Mouse (Mus musculus): ENCODE results near the gene Zdhhc11.
A peak's percentile ranks its signal among the peaks of the same experiment; 100 is the strongest.

The Zdhhc11 gene

GRCm38 (mm10) chr13:73963551-73963950, at the start of gene Zdhhc11:
TSS of gene Zdhhc11 (plus strand) at chr13:73963851.
- peak; percentile 10 for DNase-seq (ENCODE audit: low read depth, low spot score)

- peak; percentile 28 for DNase-seq (ENCODE audit: low read depth, low spot score)
Measured at GRCm38 (mm10) chr13:73932201-73932600, 31.4 kb upstream of the Zdhhc11 start.

DNA sequence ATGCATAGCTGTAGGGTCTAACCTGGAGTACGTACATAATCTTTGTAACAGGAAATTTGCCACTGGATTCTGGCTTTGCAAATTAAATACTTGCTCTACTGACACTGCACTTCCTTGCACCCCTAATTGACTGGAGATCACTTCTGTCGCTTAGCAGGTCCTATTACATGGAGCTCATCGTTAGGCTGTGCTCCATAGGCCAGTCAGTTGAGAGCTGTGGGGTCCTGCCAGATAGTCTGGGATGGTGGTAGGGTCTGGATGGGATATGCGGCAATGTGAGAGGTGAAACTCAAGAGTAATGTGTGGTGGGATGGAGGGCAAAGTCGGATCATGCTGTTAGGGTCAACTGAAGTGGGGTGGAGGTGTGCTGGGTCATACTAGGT, 26.7 kb upstream of the Zdhhc11 start:
- DNase-seq (ENCODE audit: low read depth, low spot score) = no peak

DNA sequence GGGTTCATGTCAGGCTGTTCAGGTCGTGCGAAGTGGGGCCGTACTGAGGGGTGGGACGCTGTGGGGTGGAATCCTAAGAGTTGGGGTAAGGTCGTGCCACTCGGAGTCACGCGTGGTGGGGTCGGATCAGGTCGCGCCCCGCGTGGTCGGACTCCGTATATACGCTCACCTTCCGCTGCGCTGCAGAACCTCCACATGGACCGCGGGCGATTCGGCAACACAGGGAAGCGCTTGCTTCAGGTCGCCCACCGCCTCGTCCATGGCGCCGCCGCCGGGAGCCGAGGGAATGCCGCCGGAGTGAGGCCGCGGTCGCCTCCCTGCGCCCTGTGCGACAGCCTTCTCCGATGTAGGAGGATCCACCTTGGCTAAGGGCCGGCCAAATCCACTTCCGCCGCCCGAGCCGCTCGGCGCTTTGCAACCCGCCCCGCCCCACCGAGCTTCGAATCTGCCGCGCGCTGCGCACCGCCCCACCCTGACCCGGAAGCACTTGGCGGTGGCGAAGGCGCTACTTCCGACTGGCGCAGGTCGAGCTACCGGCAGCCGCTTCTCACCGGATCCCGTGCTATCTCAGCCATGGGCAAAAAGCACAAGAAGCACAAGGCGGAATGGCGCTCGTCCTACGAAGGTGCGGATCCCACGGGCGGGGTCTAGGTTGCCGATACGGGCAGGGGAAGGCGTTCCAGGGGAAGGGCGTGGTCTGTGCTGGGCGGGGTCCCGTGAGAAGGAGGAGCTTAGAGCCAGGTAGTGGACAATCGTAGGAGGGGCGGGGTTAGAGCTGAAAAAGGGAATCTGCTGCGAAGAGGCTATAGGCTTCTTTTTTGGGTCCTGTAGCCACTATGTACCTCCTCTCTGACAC, 26.1 kb upstream of the Zdhhc11 start, which contains the start of the genes Trip13 and Brd9:
Gene Trip13, minus strand, starts transcription at position 464 of the 856 bp plus-strand sequence.
Gene Brd9, plus strand, starts transcription at position 491 of the 856 bp plus-strand sequence.
- DNase-seq (ENCODE audit: low read depth, low spot score) = peak; percentile 91

GRCm38 (mm10) chr13:73938177-73938560, 25.5 kb upstream of the Zdhhc11 start:
- DNase-seq (ENCODE audit: low read depth, low spot score) = peak; percentile 8

GRCm38 (mm10) chr13:73939101-73939500, 24.6 kb upstream of the Zdhhc11 start:
- no peak for DNase-seq (ENCODE audit: low read depth, low spot score)

DNA sequence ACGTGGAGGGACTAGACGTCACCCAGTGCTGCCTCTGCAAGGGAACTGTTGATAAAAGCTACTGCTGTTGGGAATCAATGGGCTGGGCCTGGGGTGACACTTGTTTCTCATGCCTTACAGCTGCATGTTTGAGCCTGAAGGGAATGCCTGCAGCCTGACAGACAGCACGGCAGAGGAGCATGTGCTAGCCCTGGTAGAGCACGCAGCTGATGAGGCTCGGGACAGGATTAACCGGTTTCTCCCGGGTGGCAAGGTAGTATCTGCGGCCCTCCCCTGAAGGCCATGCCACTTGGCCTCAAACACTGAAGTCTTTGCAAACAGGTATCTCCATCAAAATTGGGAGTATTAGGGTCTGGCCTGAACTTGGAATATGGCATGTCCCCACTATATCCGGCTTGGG, 19.0 kb upstream of the Zdhhc11 start:
- DNase-seq (ENCODE audit: low read depth, low spot score) = no peak

GRCm38 (mm10) chr13:73953551-73954130, 10.0 kb upstream of the Zdhhc11 start:
- DNase-seq (ENCODE audit: low read depth, low spot score) = no peak

GRCm38 (mm10) chr13:73954666-73955065, 9.0 kb upstream of the Zdhhc11 start:
- DNase-seq (ENCODE audit: low read depth, low spot score) = no peak

DNA sequence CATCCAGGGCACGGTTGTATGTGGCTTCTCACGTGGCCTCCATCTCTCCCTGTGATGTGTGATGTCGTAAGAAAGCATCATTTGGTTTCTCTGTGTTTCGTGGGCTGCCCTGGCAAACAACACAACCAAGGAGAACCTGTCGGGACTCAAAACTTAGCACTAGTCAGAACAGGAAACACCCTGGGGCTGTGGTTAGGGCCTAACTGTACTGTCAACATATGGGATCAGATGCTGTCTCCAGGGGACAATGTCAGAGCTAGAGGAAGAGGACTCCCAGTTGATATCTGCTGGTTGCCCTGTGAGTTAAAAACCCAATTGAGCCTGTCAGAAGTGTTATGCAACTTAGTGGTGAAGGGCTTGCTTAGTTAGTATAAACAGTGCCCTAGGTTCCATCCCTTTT, 8.1 kb upstream of the Zdhhc11 start:
- no peak for DNase-seq (ENCODE audit: low read depth, low spot score)

GRCm38 (mm10) chr13:73960117-73960652, 3.5 kb upstream of the Zdhhc11 start:
- no peak for DNase-seq (ENCODE audit: low read depth, low spot score)

DNA sequence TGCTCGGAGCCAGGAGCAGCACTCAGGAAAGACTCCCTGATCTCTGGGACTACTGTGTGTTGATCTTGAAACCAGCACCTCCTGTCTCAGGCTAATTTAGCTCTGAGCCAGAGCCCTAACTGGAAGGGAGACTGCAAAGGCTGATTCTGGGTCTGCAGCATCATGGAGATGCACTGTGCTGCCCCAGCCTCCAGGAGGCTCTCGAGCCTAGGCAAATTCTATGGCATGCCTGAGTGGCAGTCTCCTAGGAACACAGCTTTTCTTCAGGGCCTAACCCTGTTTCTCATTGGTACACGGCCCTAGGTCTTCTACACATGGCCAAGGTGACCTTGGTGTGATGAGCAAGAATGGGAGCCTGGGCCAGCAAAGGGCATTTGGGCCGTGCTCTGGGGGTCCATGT, 2.5 kb upstream of the Zdhhc11 start:
- peak; percentile 20 for DNase-seq (ENCODE audit: low read depth, low spot score)

DNA sequence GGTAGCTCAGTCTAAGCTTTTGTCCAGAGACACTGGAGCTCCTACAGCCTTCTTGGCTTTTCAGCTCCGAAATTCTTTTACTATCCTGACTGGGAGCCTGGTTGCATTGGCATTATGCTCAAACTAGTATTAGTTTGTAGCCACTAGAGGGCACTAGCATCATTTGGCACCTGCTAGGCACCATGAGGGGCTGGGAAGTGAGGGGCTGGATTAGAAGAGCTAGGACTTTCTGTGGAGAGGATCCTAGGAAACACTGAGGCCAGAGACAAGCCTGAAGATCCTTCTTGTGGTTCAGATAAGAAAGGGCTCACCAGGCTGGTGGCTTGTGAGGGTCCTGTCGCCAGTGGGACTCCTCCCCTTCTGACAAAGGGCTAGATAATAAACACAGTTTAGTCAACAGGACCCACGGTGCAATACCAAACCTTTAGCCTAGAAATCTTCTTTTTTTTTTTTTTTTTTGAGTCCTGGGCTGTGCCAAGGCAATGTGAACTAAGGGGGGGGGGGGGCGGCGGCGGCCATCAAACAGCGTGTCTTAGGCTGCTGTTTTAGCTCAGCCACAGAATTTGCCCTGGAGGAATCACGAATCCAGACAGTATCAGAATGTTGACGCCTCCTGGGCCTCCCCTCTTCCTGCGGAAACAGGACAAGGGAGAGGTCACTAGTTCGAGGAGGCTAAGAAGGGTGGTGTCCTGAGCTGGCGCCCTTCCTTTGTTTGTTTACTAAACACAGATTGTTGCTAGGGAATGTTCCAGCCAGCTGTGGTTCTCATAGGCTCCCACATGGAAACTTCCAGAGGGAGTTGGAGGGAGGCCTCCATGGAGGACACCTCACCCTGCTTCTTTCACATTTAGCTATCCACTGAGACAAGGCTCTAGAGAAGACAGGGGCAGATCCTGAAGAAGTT, 7.1 kb downstream of the Zdhhc11 start:
- DNase-seq (ENCODE audit: low read depth, low spot score) = peak; percentile 72

DNA sequence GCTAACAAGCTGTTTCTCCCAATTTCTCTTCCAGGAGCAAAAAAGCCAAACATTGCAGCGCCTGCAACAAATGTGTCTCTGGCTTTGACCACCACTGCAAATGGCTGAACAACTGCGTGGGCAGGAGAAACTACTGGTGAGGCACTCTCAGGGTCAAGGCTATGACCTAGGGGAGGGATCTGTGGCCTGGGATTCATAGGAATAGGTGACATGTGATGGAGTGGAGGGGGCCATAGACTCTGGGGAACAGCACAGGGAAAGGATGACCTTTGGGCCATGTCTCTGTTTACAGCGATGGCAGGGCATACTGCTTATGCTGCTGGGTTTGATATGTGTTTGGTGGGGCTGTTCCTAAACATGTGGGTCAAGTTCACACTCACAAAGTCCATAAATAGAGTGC, 10.9 kb downstream of the Zdhhc11 start:
- no peak for DNase-seq (ENCODE audit: low read depth, low spot score)

- no peak for DNase-seq (ENCODE audit: low read depth, low spot score)
Measured at GRCm38 (mm10) chr13:73976935-73977334, 13.3 kb downstream of the Zdhhc11 start.

DNA sequence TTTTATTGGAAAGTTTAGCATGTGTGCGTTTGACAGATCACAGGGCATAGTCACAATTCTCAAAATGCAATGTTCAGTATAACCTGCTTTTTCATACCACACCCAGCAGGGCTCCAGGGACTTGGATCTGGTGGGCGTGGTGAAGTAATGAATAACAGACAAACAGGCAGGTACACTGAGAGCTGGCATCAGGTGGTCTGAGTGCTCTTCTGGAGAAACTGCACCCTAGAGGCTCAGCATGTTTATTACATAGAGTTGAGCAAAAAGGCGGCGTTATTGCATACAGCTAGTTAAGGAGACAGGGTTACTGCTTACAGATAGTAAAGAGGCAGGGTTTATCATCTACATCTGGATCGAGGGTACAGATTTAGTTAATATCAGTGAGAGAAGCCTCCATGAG, 26.7 kb downstream of the Zdhhc11 start:
- no peak for DNase-seq (ENCODE audit: low read depth, low spot score)

GRCm38 (mm10) chr13:73990761-73991160, 27.1 kb downstream of the Zdhhc11 start:
- no peak for DNase-seq (ENCODE audit: low read depth, low spot score)

GRCm38 (mm10) chr13:73991267-73991666, 27.6 kb downstream of the Zdhhc11 start:
- DNase-seq (ENCODE audit: low read depth, low spot score) = no peak

DNA sequence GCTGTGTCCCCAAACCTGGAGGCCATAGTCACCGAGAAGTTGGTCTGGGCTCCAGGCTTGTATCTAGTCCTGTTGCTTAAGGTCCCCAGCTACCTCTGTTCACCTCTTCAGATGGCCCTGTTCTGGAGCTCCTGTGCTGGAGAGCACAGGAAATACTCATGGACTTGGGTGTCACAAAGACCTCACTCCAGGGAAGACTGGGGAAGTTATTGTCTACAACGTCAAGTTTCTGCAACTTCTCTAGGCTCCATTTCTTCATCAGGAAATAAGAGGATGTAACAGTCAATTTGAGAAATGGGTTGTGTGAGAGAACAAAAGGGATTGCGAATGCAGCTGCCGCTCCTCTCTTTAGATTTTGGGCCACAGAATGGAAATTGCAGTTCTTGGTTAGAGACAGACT, 32.8 kb downstream of the Zdhhc11 start:
- DNase-seq (ENCODE audit: low read depth, low spot score) = no peak

- DNase-seq (ENCODE audit: low read depth, low spot score) = no peak
Measured at GRCm38 (mm10) chr13:74000519-74000918, 36.9 kb downstream of the Zdhhc11 start.

GRCm38 (mm10) chr13:74000961-74001360, 37.3 kb downstream of the Zdhhc11 start:
- no peak for DNase-seq (ENCODE audit: low read depth, low spot score)

DNA sequence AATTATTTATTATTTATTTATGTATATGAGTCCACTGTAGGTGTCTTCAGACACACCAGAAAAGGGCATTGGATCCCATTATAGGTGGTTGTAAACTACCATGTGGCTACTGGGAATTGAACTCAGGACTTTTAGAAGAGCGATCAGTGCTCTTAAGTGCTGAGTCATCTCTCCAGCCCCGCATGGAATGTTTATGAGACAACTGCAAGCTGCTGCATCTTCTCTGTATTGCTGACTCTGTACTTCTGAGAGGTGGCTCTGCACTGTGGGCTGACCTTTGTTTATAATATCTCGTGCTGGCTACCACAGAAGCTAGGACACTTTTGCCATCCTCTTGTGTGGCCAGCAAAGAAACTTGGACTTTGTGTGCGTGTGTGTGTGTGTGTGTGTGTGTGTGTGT, 37.8 kb downstream of the Zdhhc11 start:
- DNase-seq (ENCODE audit: low read depth, low spot score) = no peak

Measured in R1 (cell line).